Mouse (Mus musculus) MEL (cell line): ENCODE results near the gene Isg20l2.
A peak's percentile ranks its signal among the peaks of the same experiment; 100 is the strongest.

Source experiments
- CTCF ChIP-seq, 3 experiments: IDR thresholded peaks in 2 of 3; conservative IDR thresholded peaks in 1 of 3; 2 replicates each; pipeline ENCODE4 v1.5.1; 2011 to 2012; ENCODE audit warnings: low read length in 3 of 3, low read depth in 2 of 3, mild to moderate bottlenecking in 2 of 3, improper control_type of control experiment in 1 of 3, inconsistent platforms in 1 of 3, mixed read lengths in 1 of 3, moderate library complexity in 1 of 3; ENCODE audit not compliant: control insufficient read depth in 1 of 3, insufficient read depth in 1 of 3, poor library complexity in 1 of 3, severe bottlenecking in 1 of 3
- EP300 ChIP-seq, 2 experiments: IDR thresholded peaks; 2 replicates each; pipeline ENCODE4 v1.6.1; 2011; ENCODE audit warnings: improper control_type of control experiment in 2 of 2, low read length in 2 of 2, low read depth in 1 of 2, mild to moderate bottlenecking in 1 of 2
- GATA1 ChIP-seq: IDR thresholded peaks from 2 replicates; pipeline ENCODE4 v1.6.1; 2011; ENCODE audit warnings: low read depth, low read length, improper control_type of control experiment
- MYC ChIP-seq: IDR thresholded peaks from 2 replicates; pipeline ENCODE4 v1.6.1; 2011; ENCODE audit warnings: low read depth, mild to moderate bottlenecking, low read length, improper control_type of control experiment, moderate library complexity
- POLR2A ChIP-seq, 2 experiments: IDR thresholded peaks; 2 replicates each; pipeline ENCODE4 v1.6.1; 2011 to 2012; ENCODE audit warnings: low read length in 2 of 2, mild to moderate bottlenecking in 2 of 2, control low read depth in 1 of 2, improper control_type of control experiment in 1 of 2, low read depth in 1 of 2, moderate library complexity in 1 of 2; ENCODE audit not compliant: control insufficient read depth in 1 of 2, insufficient read depth in 1 of 2, poor library complexity in 1 of 2
- RAD21 ChIP-seq: IDR thresholded peaks from 2 replicates; pipeline ENCODE4 v1.6.1; 2011; ENCODE audit warnings: mild to moderate bottlenecking, low read depth, low read length, improper control_type of control experiment
- TBP ChIP-seq: IDR thresholded peaks from 2 replicates; pipeline ENCODE4 v1.8.0; 2011; ENCODE audit warnings: low read depth, low read length, improper control_type of control experiment

GRCm38 (mm10) chr3:87905880-87906485 lies 24.1 kb upstream of the Isg20l2 start, which contains the start of gene Hdgf:
- TF ChIP-seq TBP (peak; percentile 37), CTCF (IDR thresholded peaks at IDR 0.05 in 2 of 3, conservative IDR thresholded peaks at IDR 0.05 in 1 of 3; ENCODE audit: control insufficient read depth in 1 of 3, insufficient read depth in 1 of 3, low read depth in 2 of 3, low read length in 3 of 3, poor library complexity in 1 of 3, severe bottlenecking in 1 of 3) (no peak), GATA1 (no peak), RAD21 (no peak), EP300 (IDR thresholded peaks at IDR 0.05; ENCODE audit: low read depth in 1 of 2, low read length in 2 of 2) (peak in 1 of 2 experiments; percentile 40; a peak in 2 of 4 replicates), MYC (peak; percentile 100), POLR2A (IDR thresholded peaks at IDR 0.05; ENCODE audit: control insufficient read depth in 1 of 2, insufficient read depth in 1 of 2, low read depth in 1 of 2, low read length in 2 of 2, poor library complexity in 1 of 2) (peak in 1 of 2 experiments; percentile 79; a peak in 2 of 4 replicates)
